Mouse (Mus musculus) CD4-positive, CD25-positive, alpha-beta regulatory T cell, adult 2 months (primary cell): ENCODE results near the gene Ptrh1.

ENCODE experiments used
- DNase-seq: peaks from one replicate; pipeline ENCODE4 v3.0.0-alpha.2; 2012; ENCODE audit warnings: low read depth, low spot score

Gene Ptrh1

GRCm38 (mm10) chr2:32756674-32757055 lies 18.9 kb upstream of the Ptrh1 start:
- DNase-seq, result no peak

- peak; percentile 98 for DNase-seq
These were observed 18.3 kb upstream of the Ptrh1 start, which contains the start of gene Tor2a for GRCm38 (mm10) chr2:32757056-32757845. Tor2a (plus strand) TSS chr2:32757234.

GRCm38 (mm10) chr2:32758503-32758902 lies 17.1 kb upstream of the Ptrh1 start:
- DNase-seq, result no peak

- no peak for DNase-seq
These were observed 16.6 kb upstream of the Ptrh1 start for GRCm38 (mm10) chr2:32759001-32759400.

- no peak for DNase-seq
These were observed 14.2 kb upstream of the Ptrh1 start for GRCm38 (mm10) chr2:32761361-32761760.

GRCm38 (mm10) chr2:32761859-32762258 lies 13.7 kb upstream of the Ptrh1 start:
- DNase-seq, result no peak

- no peak for DNase-seq
These were observed 12.2 kb upstream of the Ptrh1 start for GRCm38 (mm10) chr2:32763353-32763752.

GRCm38 (mm10) chr2:32767241-32767640 lies 8.3 kb upstream of the Ptrh1 start:
- no peak for DNase-seq

- DNase-seq, result no peak
These were observed 6.8 kb upstream of the Ptrh1 start for GRCm38 (mm10) chr2:32768661-32769285.

GRCm38 (mm10) chr2:32769327-32770085 lies 6.1 kb upstream of the Ptrh1 start:
- no peak for DNase-seq

GRCm38 (mm10) chr2:32771886-32772285 lies 3.7 kb upstream of the Ptrh1 start:
- DNase-seq, result peak; percentile 48

GRCm38 (mm10) chr2:32772626-32773279 lies 2.8 kb upstream of the Ptrh1 start:
- DNase-seq, result peak; percentile 25

- DNase-seq, result peak; percentile 25
These were observed 606 bp downstream of the Ptrh1 start for GRCm38 (mm10) chr2:32776192-32776591.

GRCm38 (mm10) chr2:32778081-32778480 lies 2.5 kb downstream of the Ptrh1 start:
- DNase-seq, result no peak

- DNase-seq, result peak; percentile 65
These were observed 3.5 kb downstream of the Ptrh1 start for GRCm38 (mm10) chr2:32779131-32779530.

GRCm38 (mm10) chr2:32779714-32780113 lies 4.1 kb downstream of the Ptrh1 start:
- DNase-seq, result no peak

- no peak for DNase-seq
These were observed 6.1 kb downstream of the Ptrh1 start for GRCm38 (mm10) chr2:32781710-32782109.

- DNase-seq, result no peak
These were observed 8.6 kb downstream of the Ptrh1 start, which contains the start of gene Cfap157 for GRCm38 (mm10) chr2:32784048-32784681. Cfap157 (minus strand) TSS chr2:32784428.

- DNase-seq, result peak; percentile 62
These were observed 11.6 kb downstream of the Ptrh1 start for GRCm38 (mm10) chr2:32787176-32787575.

GRCm38 (mm10) chr2:32788581-32788980 lies 13.0 kb downstream of the Ptrh1 start:
- no peak for DNase-seq

- no peak for DNase-seq
These were observed 15.7 kb downstream of the Ptrh1 start for GRCm38 (mm10) chr2:32791297-32791696.
